Mouse (Mus musculus) heart, postnatal 0 days (tissue): ENCODE results near the gene Olfr2. TPM values are rescaled to one million over a fixed set of nuclear protein-coding genes. Genes with fewer than 3 reads are reported as not detected.

ENCODE experiments used
- ATAC-seq: fragments of 200-750 bp; cut with Nextera tagmentation; 2 replicates; pipeline ENCODE4 v1.8.0; 2017; ENCODE audit warnings: low read depth, moderate number of reproducible peaks, moderate library complexity; ENCODE audit not compliant: insufficient read depth
- DNase-seq: peaks from one replicate; pipeline ENCODE4 v3.0.0-alpha.2; 2016; ENCODE audit warnings: low spot score
- H3K27ac ChIP-seq: fragments of 300-500 bp; sonication (generic); 2 replicates; pipeline ENCODE4 v1.5.1; 2014; ENCODE audit warnings: low read depth, mild to moderate bottlenecking
- H3K27me3 ChIP-seq: fragments of 300-500 bp; sonication (generic); 2 replicates; pipeline ENCODE4 v1.6.1; 2014; ENCODE audit warnings: low read length, mixed read lengths; ENCODE audit not compliant: control insufficient read depth, insufficient read depth
- H3K36me3 ChIP-seq: fragments of 300-500 bp; sonication (generic); replicated peaks from 2 replicates; pipeline ENCODE4 v1.6.1; 2014; ENCODE audit warnings: low read length, mixed read lengths; ENCODE audit not compliant: control insufficient read depth, insufficient read depth
- H3K4me1 ChIP-seq: fragments of 300-500 bp; sonication (generic); 2 replicates; pipeline ENCODE4 v1.6.1; 2014; ENCODE audit warnings: antibody characterized with exemption; ENCODE audit not compliant: control insufficient read depth, insufficient read depth
- H3K4me2 ChIP-seq: fragments of 300-500 bp; sonication (generic); 2 replicates; pipeline ENCODE4 v1.6.1; 2014; ENCODE audit warnings: low read depth, mild to moderate bottlenecking, low read length, moderate library complexity
- H3K4me3 ChIP-seq: fragments of 300-500 bp; sonication (generic); 2 replicates; pipeline ENCODE4 v1.5.1; 2014; ENCODE audit warnings: low read depth, low read length
- H3K9ac ChIP-seq: fragments of 300-500 bp; sonication (generic); replicated peaks from 2 replicates; pipeline ENCODE4 v1.6.1; 2014; ENCODE audit warnings: low read depth, low read length, mixed read lengths
- H3K9me3 ChIP-seq: fragments of 300-500 bp; sonication (generic); replicated peaks from 2 replicates; pipeline ENCODE4 v1.6.1; 2016; ENCODE audit warnings: low read length; ENCODE audit not compliant: control insufficient read depth
- CTCF ChIP-seq: IDR thresholded peaks from 2 replicates; pipeline ENCODE4 v1.5.1; 2016; ENCODE audit warnings: antibody characterized with exemption, control low read depth, low read depth
- EP300 ChIP-seq: IDR thresholded peaks from 2 replicates; pipeline ENCODE4 v1.6.1; 2016; ENCODE audit warnings: antibody characterized with exemption, low read depth
- WGBS: fragments of 180-500 bp; shearing (Covaris S2); extraction: QIAGEN DNeasy Blood & Tissue Kit; methylation state at CpG from one replicate; pipeline ENCODE4 v1.1.7; 2014; 5-methylcytosine and 5-hydroxymethylcytosine counted together
- polyA plus RNA-seq: library from polyadenylated mRNA; unstranded; fragments of >200 nt; fragmentation: Nextera tagmentation; extraction: Ambion mirVana; gene quantifications from 2 replicates; pipeline ENCODE4 v1.2.1, GENCODE M21; 2015
- total RNA-seq: library from RNA; depleted of rRNA; stranded (reverse); fragments of >200 nt; gene quantifications from 2 replicates; pipeline ENCODE4 v1.2.3, GENCODE M21; 2014; ENCODE audit warnings: low replicate concordance; rRNA removed

The Olfr2 gene
- not detected in 2 replicates for total RNA-seq
- polyA plus RNA-seq = not detected in 2 replicates

DNA sequence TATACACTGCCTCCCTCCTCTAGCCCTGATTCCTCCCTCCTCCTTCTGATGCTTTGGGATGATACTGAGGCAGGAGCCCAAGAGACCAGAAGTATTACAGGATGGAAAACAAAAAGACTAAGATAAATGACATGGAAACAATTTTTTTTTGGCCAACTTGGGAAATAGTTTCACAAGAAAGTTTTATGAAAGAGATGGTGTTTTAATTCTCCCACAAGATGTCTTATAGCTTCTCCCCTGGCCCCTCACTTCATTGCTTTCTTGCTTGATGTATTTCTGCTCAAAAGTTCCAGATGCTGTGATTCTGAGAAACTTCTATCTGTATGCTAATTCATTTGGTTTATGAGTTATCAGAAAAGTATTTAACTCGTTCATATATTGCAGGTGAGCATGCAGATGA is at the start of gene Olfr2:
Gene Olfr2, minus strand, starts transcription at position 101 of the 400 bp plus-strand sequence.
- no peaks in the 10 kb centered on the region for H3K9me3 ChIP-seq
- H3K4me3 ChIP-seq = no peak within 1 kb of the TSS
- no peak within 1 kb of the TSS for H3K9ac ChIP-seq
- H3K27me3 ChIP-seq = no peaks in the 10 kb centered on the region
- 40% methylated on average over 1 of the region's 1 CpGs for WGBS
- no peaks in the 10 kb centered on the region for H3K36me3 ChIP-seq
- H3K4me2 ChIP-seq = no peak within 1 kb of the TSS
- TF ChIP-seq EP300 (no peak), CTCF (no peak)
- ATAC-seq (no peak), DNase-seq (no peak)
- H3K27ac ChIP-seq = no peak within 1 kb of the TSS
- H3K4me1 ChIP-seq = no peaks in the 10 kb centered on the region

- no peak overlapping the region for H3K9ac ChIP-seq
- H3K4me2 ChIP-seq = no peak overlapping the region
- no peak for TF ChIP-seq EP300
- no peak for TF ChIP-seq CTCF
- no peak overlapping the region for H3K27ac ChIP-seq
- DNase-seq = no peak
- WGBS = 29% methylated on average over 3 of the region's 3 CpGs
- no peaks in the 10 kb centered on the region for H3K36me3 ChIP-seq
- H3K9me3 ChIP-seq = no peaks in the 10 kb centered on the region
- H3K4me3 ChIP-seq = no peak overlapping the region
- no peaks in the 10 kb centered on the region for H3K4me1 ChIP-seq
- H3K27me3 ChIP-seq = no peaks in the 10 kb centered on the region
- ATAC-seq = no peak
Measured at GRCm38 (mm10) chr7:107047578-107047977, 41.7 kb upstream of the Olfr2 start.

GRCm38 (mm10) chr7:107045833-107046232 is 40.0 kb upstream of the Olfr2 start:
- Histone ChIP-seq H3K27ac (no peak overlapping the region), H3K4me3 (no peak overlapping the region), H3K9ac (no peak overlapping the region), H3K27me3 (no peaks in the 10 kb centered on the region), H3K9me3 (no peaks in the 10 kb centered on the region), H3K4me2 (no peak overlapping the region), H3K4me1 (no peaks in the 10 kb centered on the region), H3K36me3 (no peaks in the 10 kb centered on the region)
- ATAC-seq (no peak), DNase-seq (peak; percentile 14)
- peak; percentile 57 for TF ChIP-seq CTCF
- no peak for TF ChIP-seq EP300
- 2% methylated on average over 5 of the region's 5 CpGs for WGBS

GRCm38 (mm10) chr7:107044407-107044806 is 38.5 kb upstream of the Olfr2 start:
- H3K36me3 ChIP-seq = no peaks in the 10 kb centered on the region
- 59% methylated on average over 1 of the region's 1 CpGs for WGBS
- no peak overlapping the region for H3K9ac ChIP-seq
- H3K9me3 ChIP-seq = no peaks in the 10 kb centered on the region
- ATAC-seq (no peak), DNase-seq (no peak)
- TF ChIP-seq CTCF (no peak), EP300 (no peak)
- no peak overlapping the region for H3K27ac ChIP-seq
- H3K27me3 ChIP-seq = no peaks in the 10 kb centered on the region
- H3K4me3 ChIP-seq = no peak overlapping the region
- H3K4me2 ChIP-seq = no peak overlapping the region
- no peaks in the 10 kb centered on the region for H3K4me1 ChIP-seq

- H3K4me3 ChIP-seq = no peak overlapping the region
Measured at GRCm38 (mm10) chr7:107043136-107043535, 37.3 kb upstream of the Olfr2 start.

DNA sequence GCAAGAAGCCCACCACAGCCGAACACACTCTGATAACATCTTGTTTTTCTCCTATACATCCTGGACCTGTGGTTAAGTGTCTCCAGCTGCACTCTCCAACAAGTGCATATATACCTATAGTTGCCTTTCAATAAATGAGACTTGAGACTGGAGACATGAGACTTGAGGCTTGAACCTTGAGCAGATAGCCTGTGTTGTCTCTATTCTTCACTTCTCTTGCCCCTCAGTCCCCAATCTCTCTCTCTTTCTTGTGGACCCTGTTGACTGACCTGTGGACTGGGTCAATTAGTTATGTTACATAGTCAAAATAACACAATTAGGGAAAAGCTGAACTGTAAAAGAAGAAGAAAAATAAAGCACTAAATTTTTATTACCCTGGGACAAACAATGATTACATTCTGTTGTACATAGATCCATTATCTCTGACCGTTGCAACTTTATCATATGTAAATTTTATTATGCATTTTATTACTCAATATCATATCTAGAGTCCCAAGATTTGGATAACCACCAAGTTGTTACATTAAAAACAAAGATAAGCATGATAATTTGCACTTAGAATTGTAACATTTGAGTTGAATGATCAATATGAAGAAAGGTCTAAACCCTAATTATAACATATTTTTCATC is 34.2 kb upstream of the Olfr2 start:
- TF ChIP-seq EP300 = no peak
- no peak for TF ChIP-seq CTCF
- H3K4me2 ChIP-seq = no peak overlapping the region
- H3K27me3 ChIP-seq = no peaks in the 10 kb centered on the region
- DNase-seq = no peak
- H3K9me3 ChIP-seq = no peaks in the 10 kb centered on the region
- WGBS = 57% methylated on average over 2 of the region's 2 CpGs
- no peak overlapping the region for H3K4me3 ChIP-seq
- H3K36me3 ChIP-seq = no peaks in the 10 kb centered on the region
- H3K4me1 ChIP-seq = no peaks in the 10 kb centered on the region
- ATAC-seq = no peak
- H3K9ac ChIP-seq = no peak overlapping the region
- no peak overlapping the region for H3K27ac ChIP-seq

More at GRCm38 (mm10) chr7:107043136-107043535, 37.3 kb upstream of the Olfr2 start:
- H3K27me3 ChIP-seq = no peaks in the 10 kb centered on the region
- WGBS = 75% methylated on average over 3 of the region's 3 CpGs
- H3K9me3 ChIP-seq = no peaks in the 10 kb centered on the region
- ATAC-seq = no peak
- no peak overlapping the region for H3K27ac ChIP-seq
- no peak for DNase-seq
- H3K36me3 ChIP-seq = no peaks in the 10 kb centered on the region
- no peak overlapping the region for H3K4me2 ChIP-seq
- H3K4me1 ChIP-seq = no peaks in the 10 kb centered on the region
- no peak overlapping the region for H3K9ac ChIP-seq
- TF ChIP-seq EP300 (no peak), CTCF (no peak)
